Mouse (Mus musculus): Measurements from ENCODE around the gene Kcnj9. TPM values are rescaled to one million over a fixed set of nuclear protein-coding genes. Genes with fewer than 3 reads are reported as not detected.

Gene Kcnj9
- total RNA-seq, 1 experiment from 2014 or later, result 0.18 TPM

GRCm38 (mm10) chr1:172332925-172333324 is 3.8 kb upstream of the Kcnj9 start:
- no peak for DNase-seq

- DNase-seq, result no peak
These were observed 2.4 kb upstream of the Kcnj9 start for GRCm38 (mm10) chr1:172331422-172331947.

- DNase-seq, result no peak
These were observed 498 bp upstream of the Kcnj9 start for GRCm38 (mm10) chr1:172329616-172330015.

GRCm38 (mm10) chr1:172328461-172328860 is 657 bp downstream of the Kcnj9 start:
- no peak for DNase-seq

GRCm38 (mm10) chr1:172328041-172328440 is 1.1 kb downstream of the Kcnj9 start:
- no peak for DNase-seq

GRCm38 (mm10) chr1:172327206-172328001 is 1.7 kb downstream of the Kcnj9 start:
- no peak for DNase-seq

GRCm38 (mm10) chr1:172326684-172327083 is 2.4 kb downstream of the Kcnj9 start:
- DNase-seq, result no peak

GRCm38 (mm10) chr1:172325680-172326535 is 3.2 kb downstream of the Kcnj9 start:
- DNase-seq, result peak; percentile 77

GRCm38 (mm10) chr1:172324725-172325124 is 4.4 kb downstream of the Kcnj9 start:
- peak; percentile 74 for DNase-seq

GRCm38 (mm10) chr1:172323801-172324359 is 5.2 kb downstream of the Kcnj9 start:
- no peak for DNase-seq

GRCm38 (mm10) chr1:172323298-172323697 is 5.8 kb downstream of the Kcnj9 start:
- no peak for DNase-seq

- no peak for DNase-seq
These were observed 6.4 kb downstream of the Kcnj9 start for GRCm38 (mm10) chr1:172322725-172323124.

GRCm38 (mm10) chr1:172319921-172320411 is 9.2 kb downstream of the Kcnj9 start:
- no peak for DNase-seq

GRCm38 (mm10) chr1:172319346-172319745 is 9.8 kb downstream of the Kcnj9 start:
- no peak for DNase-seq

GRCm38 (mm10) chr1:172318424-172319035 is 10.6 kb downstream of the Kcnj9 start:
- DNase-seq, result no peak

- DNase-seq, result no peak
These were observed 11.2 kb downstream of the Kcnj9 start for GRCm38 (mm10) chr1:172317946-172318345.

GRCm38 (mm10) chr1:172317431-172317830 is 11.7 kb downstream of the Kcnj9 start:
- DNase-seq, result no peak

GRCm38 (mm10) chr1:172314911-172315310 is 14.2 kb downstream of the Kcnj9 start:
- DNase-seq, result no peak

GRCm38 (mm10) chr1:172313613-172314411 is 15.3 kb downstream of the Kcnj9 start:
- DNase-seq, result no peak

- DNase-seq, result peak; percentile 41
These were observed 16.2 kb downstream of the Kcnj9 start for GRCm38 (mm10) chr1:172312768-172313561.
